Mouse (Mus musculus): ENCODE results near the gene Tmem63c. TPM values are rescaled to one million over a fixed set of nuclear protein-coding genes. Genes with fewer than 3 reads are reported as not detected.

The Tmem63c gene
- total and polyA plus RNA-seq, 3 experiments = 0.08 to 0.14 (median 0.09) TPM

GRCm38 (mm10) chr12:86986562-86986961 lies 34.6 kb upstream of the Tmem63c start:
- Histone ChIP-seq H3K4me1 (ENCODE audit: control insufficient read depth, insufficient read depth, low read length) (no peaks in the 10 kb centered on the region), H3K27ac (no peak overlapping the region), H3K4me3 (no peak overlapping the region), H3K79me2 (replicated peaks; ENCODE audit: control insufficient read depth, insufficient read depth, low read length) (no peaks in the 10 kb centered on the region), H3K9ac (ENCODE audit: low read depth, low read length) (no peak overlapping the region), H3K27me3 (ENCODE audit: control insufficient read depth, insufficient read depth, low read length) (peaks cover 15% of the 10 kb centered on the region), H3K36me3 (ENCODE audit: control insufficient read depth, insufficient read depth, low read length) (no peaks in the 10 kb centered on the region)
- no peak for DNase-seq
- 65% methylated on average over 4 of the region's 4 CpGs for WGBS
- intact Hi-C loops (cut with DNase I) = loop anchor here (10.0 kb wide), 1 partner anchor 158 kb away; the partner anchor contains the start of genes Gstz1 and Pomt2
- TF ChIP-seq CTCF (IDR thresholded peaks at IDR 0.05) (no peak), EP300 (IDR thresholded peaks at IDR 0.05; ENCODE audit: insufficient read depth, low read depth, low read length) (no peak), POLR2A (IDR thresholded peaks at IDR 0.05; ENCODE audit: insufficient read depth, low read depth, low read length) (no peak)

GRCm38 (mm10) chr12:86988227-86988626 lies 32.9 kb upstream of the Tmem63c start:
- WGBS = 42% methylated on average over 16 of the region's 16 CpGs
- H3K9ac ChIP-seq (ENCODE audit: low read depth, low read length) = no peak overlapping the region
- intact Hi-C loops (cut with DNase I) = loop anchor here (10.0 kb wide), 1 partner anchor 157 kb away; the partner anchor contains the start of genes Gstz1 and Pomt2

GRCm38 (mm10) chr12:86989378-86989777 lies 31.8 kb upstream of the Tmem63c start:
- no peak for DNase-seq
- Histone ChIP-seq H3K36me3 (ENCODE audit: control insufficient read depth, insufficient read depth, low read length) (no peaks in the 10 kb centered on the region), H3K4me1 (ENCODE audit: control insufficient read depth, insufficient read depth, low read length) (no peaks in the 10 kb centered on the region), H3K27me3 (ENCODE audit: control insufficient read depth, insufficient read depth, low read length) (peaks cover 15% of the 10 kb centered on the region), H3K27ac (no peak overlapping the region), H3K79me2 (replicated peaks; ENCODE audit: control insufficient read depth, insufficient read depth, low read length) (no peaks in the 10 kb centered on the region), H3K9ac (ENCODE audit: low read depth, low read length) (no peak overlapping the region), H3K4me3 (no peak overlapping the region)
- intact Hi-C loops (cut with DNase I) = loop anchor here (10.0 kb wide), 1 partner anchor 155 kb away; the partner anchor contains the start of genes Gstz1 and Pomt2
- WGBS = 7% methylated on average over 15 of the region's 15 CpGs
- no peak for TF ChIP-seq EP300 (IDR thresholded peaks at IDR 0.05; ENCODE audit: insufficient read depth, low read depth, low read length)
- no peak for TF ChIP-seq POLR2A (IDR thresholded peaks at IDR 0.05; ENCODE audit: insufficient read depth, low read depth, low read length)
- TF ChIP-seq CTCF (IDR thresholded peaks at IDR 0.05) = no peak

More at GRCm38 (mm10) chr12:86988227-86988626, 32.9 kb upstream of the Tmem63c start:
- Histone ChIP-seq H3K36me3 (ENCODE audit: control insufficient read depth, insufficient read depth, low read length) (no peaks in the 10 kb centered on the region), H3K4me3 (no peak overlapping the region), H3K4me1 (ENCODE audit: control insufficient read depth, insufficient read depth, low read length) (no peaks in the 10 kb centered on the region), H3K79me2 (replicated peaks; ENCODE audit: control insufficient read depth, insufficient read depth, low read length) (no peaks in the 10 kb centered on the region), H3K27me3 (ENCODE audit: control insufficient read depth, insufficient read depth, low read length) (peaks cover 15% of the 10 kb centered on the region), H3K27ac (no peak overlapping the region)
- TF ChIP-seq EP300 (IDR thresholded peaks at IDR 0.05; ENCODE audit: insufficient read depth, low read depth, low read length) (no peak), POLR2A (IDR thresholded peaks at IDR 0.05; ENCODE audit: insufficient read depth, low read depth, low read length) (no peak), CTCF (IDR thresholded peaks at IDR 0.05) (no peak)
- DNase-seq = no peak

GRCm38 (mm10) chr12:86989890-86990754 lies 31.0 kb upstream of the Tmem63c start, which contains the start of gene Zdhhc22:
Gene Zdhhc22 (minus strand): TSS chr12:86990430.
- H3K4me3 ChIP-seq = no peak within 1 kb of the TSS

GRCm38 (mm10) chr12:86990755-86991110 lies 30.4 kb upstream of the Tmem63c start:
- Histone ChIP-seq H3K9ac (ENCODE audit: low read depth, low read length) (no peak overlapping the region), H3K36me3 (ENCODE audit: control insufficient read depth, insufficient read depth, low read length) (no peaks in the 10 kb centered on the region), H3K27ac (no peak overlapping the region), H3K27me3 (ENCODE audit: control insufficient read depth, insufficient read depth, low read length) (peaks cover 15% of the 10 kb centered on the region), H3K79me2 (replicated peaks; ENCODE audit: control insufficient read depth, insufficient read depth, low read length) (no peaks in the 10 kb centered on the region), H3K4me1 (ENCODE audit: control insufficient read depth, insufficient read depth, low read length) (no peaks in the 10 kb centered on the region), H3K4me3 (no peak overlapping the region)
- intact Hi-C loops (cut with DNase I) = loop anchor here (5.0 kb wide), 1 partner anchor 57 kb away; no protein-coding TSS in a partner anchor
- 39% methylated on average over 2 of the region's 2 CpGs for WGBS
- no peak for TF ChIP-seq CTCF (IDR thresholded peaks at IDR 0.05)
- no peak for DNase-seq

More at GRCm38 (mm10) chr12:86989890-86990754, 31.0 kb upstream of the Tmem63c start, which contains the start of gene Zdhhc22:
- 2% methylated on average over 68 of the region's 68 CpGs for WGBS
- TF ChIP-seq EP300 (IDR thresholded peaks at IDR 0.05; ENCODE audit: insufficient read depth, low read depth, low read length) (no peak), CTCF (IDR thresholded peaks at IDR 0.05) (0 out of 2 replicates have a peak, but pooled peaks have one; percentile 13)
- intact Hi-C loops (cut with DNase I) = loop anchor here (5.0 to 10.0 kb wide), 2 partner anchors 57 to 155 kb away; partner anchors contain the start of genes Gstz1 and Pomt2
- Histone ChIP-seq H3K27me3 (ENCODE audit: control insufficient read depth, insufficient read depth, low read length) (peaks cover 15% of the 10 kb centered on the region), H3K4me1 (ENCODE audit: control insufficient read depth, insufficient read depth, low read length) (no peaks in the 10 kb centered on the region), H3K36me3 (ENCODE audit: control insufficient read depth, insufficient read depth, low read length) (no peaks in the 10 kb centered on the region), H3K79me2 (replicated peaks; ENCODE audit: control insufficient read depth, insufficient read depth, low read length) (no peaks in the 10 kb centered on the region), H3K27ac (no peak within 1 kb of the TSS), H3K9ac (ENCODE audit: low read depth, low read length) (no peak within 1 kb of the TSS)
- peak in 1 of 2 experiments; percentile 51 for DNase-seq

DNA sequence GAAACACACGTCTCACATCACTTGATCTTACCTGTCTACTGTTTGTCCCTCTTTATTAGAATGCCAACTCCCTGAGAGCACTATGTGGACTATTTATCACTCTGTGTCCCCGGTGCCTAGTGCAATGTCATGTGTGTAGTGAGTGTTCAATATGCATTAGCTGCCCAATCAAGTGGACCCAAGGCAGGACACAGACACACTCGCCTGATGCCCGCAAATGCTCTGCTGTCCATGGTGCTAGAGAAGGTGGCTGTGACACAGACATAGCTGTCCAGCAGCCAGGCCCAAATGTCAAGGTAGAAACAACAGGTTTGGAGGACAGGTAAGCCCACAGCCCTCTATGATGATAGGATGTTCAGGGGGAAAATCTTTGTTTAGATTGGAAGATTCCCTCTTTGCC lies 27.0 kb upstream of the Tmem63c start:
- intact Hi-C loops (cut with DNase I) = loop anchor here (5.0 kb wide), 1 partner anchor 53 kb away; no protein-coding TSS in a partner anchor
- no peak for TF ChIP-seq POLR2A (IDR thresholded peaks at IDR 0.05; ENCODE audit: insufficient read depth, low read depth, low read length)
- no peak for TF ChIP-seq CTCF (IDR thresholded peaks at IDR 0.05)
- no peak for TF ChIP-seq EP300 (IDR thresholded peaks at IDR 0.05; ENCODE audit: insufficient read depth, low read depth, low read length)
- Histone ChIP-seq H3K9ac (ENCODE audit: low read depth, low read length) (no peak overlapping the region), H3K27ac (no peak overlapping the region), H3K4me1 (ENCODE audit: control insufficient read depth, insufficient read depth, low read length) (no peaks in the 10 kb centered on the region), H3K27me3 (ENCODE audit: control insufficient read depth, insufficient read depth, low read length) (peaks cover 10% of the 10 kb centered on the region), H3K79me2 (replicated peaks; ENCODE audit: control insufficient read depth, insufficient read depth, low read length) (no peaks in the 10 kb centered on the region), H3K4me3 (no peak overlapping the region), H3K36me3 (ENCODE audit: control insufficient read depth, insufficient read depth, low read length) (no peaks in the 10 kb centered on the region)
- no peak for DNase-seq
- 33% methylated on average over 4 of the region's 4 CpGs for WGBS

Data from heart, adult 2 months (tissue).